Mouse (Mus musculus): ENCODE results near the gene Nos3.

- TF ChIP-seq CTCF (IDR thresholded peaks at IDR 0.05; ENCODE audit: low read depth) (no peak), EP300 (IDR thresholded peaks at IDR 0.05; ENCODE audit: low read depth) (no peak)
Measured at GRCm38 (mm10) chr5:24320894-24321293, 43.7 kb upstream of the Nos3 start.

Measured in liver, postnatal 0 days (tissue).